Mouse (Mus musculus) heart, postnatal 10 days (tissue): ENCODE results near the gene Abcc3. TPM values are rescaled to one million over a fixed set of nuclear protein-coding genes. Genes with fewer than 3 reads are reported as not detected.

ENCODE experiments used
- DNase-seq, 2 experiments: peaks; one replicate each; pipeline ENCODE4 v3.0.0; 2021
- intact Hi-C: fragments of 180-260 bp; cut with DNase I; formaldehyde crosslinking; loops from one replicate; pipeline ENCODE4 v1.15.1; 2025
- total RNA-seq, 2 experiments: library from RNA; stranded (reverse); gene quantifications; 2 replicates each; pipeline ENCODE4 v1.2.3; 2021

Gene Abcc3
- total RNA-seq, 2 experiments from 2014 or later = 2.8 TPM

GRCm38 (mm10) chr11:94334386-94334968 is 58.3 kb downstream of the Abcc3 start:
- intact Hi-C loops = no loop called here
- no peak for DNase-seq

DNA sequence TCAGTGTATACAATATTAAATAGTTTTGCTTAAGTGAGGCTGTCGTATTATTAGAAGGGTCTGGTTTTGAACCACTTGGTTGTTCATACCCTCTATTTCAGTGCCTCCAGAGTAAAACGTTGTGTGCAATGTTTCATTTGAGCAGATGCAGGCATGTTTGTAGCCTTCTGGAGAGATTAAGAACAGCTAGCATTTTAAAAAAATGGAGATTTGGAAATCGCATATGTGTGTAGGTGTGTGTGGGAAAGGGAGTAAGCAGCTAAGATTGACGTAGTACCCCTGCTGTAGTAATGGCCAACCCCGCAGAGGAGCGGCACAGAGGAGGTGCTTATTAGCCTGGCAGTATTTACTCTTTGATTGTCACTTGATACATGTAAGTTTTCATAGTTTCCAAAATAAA is 60.1 kb downstream of the Abcc3 start:
- DNase-seq = no peak
- intact Hi-C loops = no loop called here

DNA sequence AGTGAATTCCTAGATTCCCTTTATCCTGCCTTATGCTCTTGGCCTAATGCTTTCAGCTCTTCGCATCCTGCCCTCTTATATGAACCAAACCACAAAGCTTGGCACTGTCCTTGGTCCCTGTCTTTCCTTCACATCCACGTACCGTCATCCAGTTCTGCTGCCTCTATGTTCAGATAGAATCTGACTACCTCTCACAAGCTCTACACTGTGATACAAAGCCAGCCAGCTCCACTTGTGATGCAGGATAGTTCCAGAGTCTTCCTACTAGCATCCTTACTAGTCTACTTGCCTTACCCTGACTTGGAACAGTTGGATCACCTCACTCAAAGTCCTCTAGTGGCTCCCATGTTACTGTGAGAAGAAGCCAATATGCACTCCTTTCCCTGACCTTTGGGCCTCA is 62.6 kb downstream of the Abcc3 start:
- intact Hi-C loops = no loop called here
- no peak for DNase-seq

DNA sequence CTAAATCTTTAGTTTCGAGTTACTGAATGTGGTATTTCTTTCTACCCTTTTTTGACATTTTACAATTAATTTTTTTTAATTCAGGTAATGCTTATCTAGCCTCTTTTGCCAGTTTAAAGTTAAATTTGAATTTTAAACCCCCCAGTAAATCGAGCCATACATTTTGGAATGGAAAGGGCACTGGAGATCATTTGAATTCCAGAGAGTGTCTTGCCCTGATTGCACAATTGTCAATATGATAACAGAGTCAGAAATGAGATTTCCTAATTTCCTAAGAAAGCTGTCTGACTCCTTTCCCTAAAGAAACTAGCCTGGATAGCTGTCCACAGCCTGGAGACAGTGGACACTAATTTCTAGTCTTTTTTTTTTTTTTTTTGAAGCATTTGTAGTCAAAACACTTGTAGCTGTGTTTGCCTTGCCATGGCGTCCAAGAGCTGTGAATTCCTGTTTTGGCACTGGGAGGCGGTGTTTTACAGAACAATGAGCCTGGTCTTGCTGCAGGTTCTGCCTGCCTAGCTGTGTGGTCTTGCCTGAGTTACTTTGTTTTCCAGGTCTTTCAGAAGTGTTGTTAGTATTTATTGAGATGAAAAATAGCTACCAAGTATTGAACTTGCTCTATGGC is 63.4 kb downstream of the Abcc3 start:
- intact Hi-C loops = loop anchor here (1.0 kb wide), 1 partner anchor 75 kb away; no protein-coding TSS in a partner anchor
- DNase-seq = peak; percentile 69 to 74

DNA sequence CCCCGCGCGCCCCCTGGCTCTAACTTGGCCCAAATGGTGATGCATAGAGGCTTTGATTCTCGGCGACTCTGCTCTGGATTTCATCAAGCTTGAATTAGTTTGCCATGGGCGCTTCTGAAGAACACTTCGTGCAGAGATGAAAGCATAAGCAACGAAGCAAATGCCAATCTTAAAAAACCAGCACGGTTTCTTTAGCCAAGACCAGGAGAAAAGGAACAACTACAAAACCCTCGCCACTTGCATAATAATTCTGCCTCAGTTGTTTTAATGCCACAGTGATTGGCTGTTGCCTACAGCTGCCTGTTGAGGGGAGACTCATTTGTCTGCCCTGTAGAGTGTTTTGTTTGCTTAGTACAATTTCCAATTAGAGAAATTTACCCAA is 64.2 kb downstream of the Abcc3 start:
- intact Hi-C loops = loop anchor here (1.0 kb wide), 1 partner anchor 76 kb away; no protein-coding TSS in a partner anchor
- peak in 1 of 2 experiments; percentile 32 for DNase-seq

GRCm38 (mm10) chr11:94327693-94328643 is 64.8 kb downstream of the Abcc3 start, which contains the start of gene Ankrd40:
Gene Ankrd40 (plus strand): TSS chr11:94328001.
- peak; percentile 96 to 97 for DNase-seq
- intact Hi-C loops = no loop called here

DNA sequence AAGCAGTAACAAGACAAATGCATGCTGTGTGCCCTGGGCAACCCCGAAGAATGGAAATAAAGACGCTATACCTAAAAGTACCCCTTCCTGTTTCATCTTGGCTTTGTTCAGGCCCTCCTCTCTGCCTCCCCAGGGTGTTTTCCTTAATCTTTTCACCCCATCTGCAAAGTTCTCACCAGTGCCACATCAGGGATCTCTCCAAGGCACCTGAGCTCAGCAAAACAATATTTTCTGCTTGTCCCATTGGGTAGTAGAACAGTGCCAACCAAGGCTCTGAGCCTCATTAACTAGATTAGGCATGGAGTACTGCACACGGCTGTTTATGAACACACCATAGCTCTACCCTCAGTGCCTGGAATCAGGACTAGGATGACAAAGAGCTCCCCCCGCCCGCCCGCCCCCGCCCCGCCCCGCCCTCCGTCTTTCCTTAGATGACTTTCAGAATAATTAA is 65.8 kb downstream of the Abcc3 start:
- intact Hi-C loops = no loop called here
- DNase-seq = peak; percentile 41 to 50

DNA sequence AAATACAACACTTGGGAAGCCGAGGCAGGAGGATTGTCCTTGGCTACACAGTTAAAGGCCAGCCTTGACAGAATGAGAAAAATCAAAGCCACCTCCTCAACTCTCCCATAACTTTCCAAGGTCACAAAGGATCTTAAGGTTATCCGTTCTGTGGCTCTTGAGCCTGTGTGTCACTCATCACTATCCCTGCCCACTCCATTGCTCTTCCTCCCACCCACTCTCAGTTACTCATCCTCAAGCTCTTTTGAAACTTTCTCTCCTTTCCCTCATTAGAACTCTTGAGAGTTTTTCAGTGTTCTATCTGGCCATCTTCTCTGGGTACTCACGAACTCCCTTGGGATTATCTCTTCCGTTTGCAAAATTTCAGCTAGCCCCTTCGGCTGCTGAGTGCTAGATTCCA is 68.2 kb downstream of the Abcc3 start:
- intact Hi-C loops = no loop called here
- DNase-seq = no peak

DNA sequence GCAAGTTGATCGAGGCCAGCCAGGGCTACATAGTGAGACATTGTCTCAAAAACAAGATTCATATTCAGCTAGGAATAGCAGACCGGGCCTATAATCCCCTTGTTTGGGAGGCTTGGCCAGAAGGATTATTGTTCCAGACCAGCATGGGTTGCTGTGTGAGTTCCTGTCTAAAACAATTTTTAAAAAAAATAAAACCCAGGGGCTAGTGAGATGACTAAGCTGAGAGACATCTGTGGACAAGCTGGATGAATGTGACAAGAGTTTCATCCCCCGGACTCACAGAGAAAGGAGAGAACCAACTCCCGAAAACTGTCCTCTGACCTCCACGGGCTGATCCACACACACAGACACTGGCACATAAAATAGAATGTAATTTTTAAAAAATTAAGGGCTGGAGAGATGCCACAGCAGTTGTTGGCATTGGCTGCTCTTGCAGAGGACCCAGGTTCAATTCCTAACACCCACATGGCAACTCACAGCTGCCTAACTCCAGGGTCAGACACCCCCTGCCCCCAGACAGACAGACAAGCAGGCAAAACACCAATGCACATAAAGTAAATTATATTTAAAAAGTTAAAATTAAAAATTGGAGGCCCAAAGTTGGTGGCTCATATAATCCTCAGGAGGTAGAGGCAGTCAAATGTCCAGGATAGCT is 69.4 kb downstream of the Abcc3 start:
- DNase-seq = no peak
- intact Hi-C loops = no loop called here

GRCm38 (mm10) chr11:94322636-94323035 is 70.2 kb downstream of the Abcc3 start:
- no peak for DNase-seq
- intact Hi-C loops = no loop called here

GRCm38 (mm10) chr11:94321931-94322400 is 70.8 kb downstream of the Abcc3 start, which contains the start of gene Luc7l3:
Gene Luc7l3 (minus strand): TSS chr11:94321988.
- peak; percentile 96 to 97 for DNase-seq
- intact Hi-C loops = no loop called here

DNA sequence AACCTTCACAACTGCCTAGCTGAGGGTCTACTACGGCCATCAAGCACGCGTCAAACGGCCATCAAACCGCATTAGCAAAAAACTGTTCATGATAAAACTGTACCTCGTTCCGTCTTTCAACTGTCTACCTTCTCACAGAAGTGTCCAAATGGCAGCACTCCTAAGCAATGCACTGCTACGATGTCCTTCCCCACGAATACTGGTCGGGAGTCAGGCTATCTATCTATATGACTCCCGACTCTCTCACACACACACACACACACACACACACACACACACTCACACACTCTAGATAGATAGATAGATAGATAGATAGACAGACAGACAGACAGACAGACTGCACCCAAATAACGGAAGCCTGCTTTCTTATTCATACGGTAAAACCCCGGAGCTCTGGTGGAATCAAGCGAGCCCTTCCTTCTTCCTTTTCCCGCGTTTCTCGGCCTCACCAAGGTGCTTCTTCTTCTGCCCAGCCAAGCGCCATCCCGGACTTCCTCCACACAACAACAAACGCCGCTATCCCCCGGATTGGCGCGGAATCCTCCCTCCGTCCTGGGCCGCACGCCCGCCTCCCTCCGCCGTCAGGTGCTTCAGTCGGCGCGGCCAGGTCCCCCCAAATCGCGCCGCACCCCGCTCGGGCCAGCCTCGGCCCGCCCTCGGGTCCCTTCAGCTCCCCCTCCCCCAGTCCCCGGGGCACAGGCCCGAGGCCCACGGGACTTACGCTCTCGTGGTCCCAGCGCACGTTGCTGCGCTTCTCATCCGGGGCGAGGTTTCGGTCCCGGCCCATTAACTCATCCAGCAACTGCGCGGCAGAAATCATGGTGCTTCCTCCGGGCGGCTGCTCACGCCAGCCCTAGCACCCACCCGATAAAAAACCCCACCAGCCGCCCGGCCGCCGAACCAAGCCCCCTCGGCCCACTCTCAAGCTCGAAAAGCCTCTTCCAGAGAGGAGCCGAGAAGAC is 71.5 kb downstream of the Abcc3 start:
- intact Hi-C loops = no loop called here
- DNase-seq = no peak

DNA sequence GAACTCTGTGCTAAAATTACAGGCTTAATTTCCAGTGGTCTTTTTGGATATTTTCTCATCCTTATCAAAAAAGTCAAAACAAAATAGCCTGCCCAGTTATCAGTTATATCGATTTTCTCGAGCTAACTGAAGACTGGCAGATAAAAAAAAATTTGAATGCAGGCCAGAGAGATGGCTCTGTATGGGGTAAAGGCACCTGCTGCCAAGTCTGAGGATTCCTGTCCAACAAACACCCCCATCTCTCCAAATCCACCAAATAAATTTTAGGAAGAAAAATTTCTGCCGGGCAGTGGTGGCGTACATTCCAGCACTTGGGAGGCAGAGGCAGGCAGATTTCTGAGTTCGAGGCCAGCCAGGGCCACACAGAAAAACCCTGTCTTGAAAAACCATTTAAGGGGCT is 74.7 kb downstream of the Abcc3 start:
- intact Hi-C loops = no loop called here
- no peak for DNase-seq

DNA sequence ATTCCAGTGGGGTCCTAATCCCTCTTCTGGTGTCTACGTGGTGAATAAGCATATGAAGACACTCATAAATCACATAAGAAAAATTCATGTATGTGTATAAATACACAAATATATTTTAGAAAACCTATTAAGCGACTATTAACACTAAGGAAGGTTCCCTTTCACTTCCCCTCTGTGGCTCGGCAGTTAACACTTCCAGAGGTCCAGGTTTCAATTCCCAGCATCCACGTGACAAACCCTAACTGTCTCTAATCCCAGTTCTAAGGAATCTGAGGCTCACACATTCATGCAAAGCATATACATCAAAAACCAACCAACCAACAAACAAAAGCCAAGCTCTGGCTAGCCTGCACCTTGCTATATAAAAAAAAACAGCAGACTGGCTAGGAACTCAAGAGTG is 75.3 kb downstream of the Abcc3 start:
- no peak for DNase-seq
- intact Hi-C loops = no loop called here

DNA sequence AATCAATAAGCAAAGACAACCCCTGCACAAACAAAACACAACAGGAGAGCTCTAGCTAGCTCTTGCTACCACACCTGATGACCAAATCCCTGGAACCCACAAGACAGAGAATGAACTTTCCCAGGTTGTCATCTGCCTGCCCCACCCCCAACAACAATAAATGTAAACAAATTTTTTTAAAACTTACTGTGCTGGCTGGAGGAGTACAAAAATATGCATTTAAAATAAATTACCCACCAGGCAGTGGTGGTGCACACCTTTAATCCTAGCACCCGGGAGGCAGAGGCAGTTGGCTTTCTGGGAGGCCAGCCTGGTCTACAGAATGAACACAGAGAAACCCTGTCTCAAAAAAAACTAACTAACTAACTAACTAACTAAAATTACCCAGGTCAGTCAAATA is 75.8 kb downstream of the Abcc3 start:
- no peak for DNase-seq
- intact Hi-C loops = no loop called here

GRCm38 (mm10) chr11:94316528-94316927 is 76.3 kb downstream of the Abcc3 start:
- intact Hi-C loops = no loop called here
- DNase-seq = no peak

GRCm38 (mm10) chr11:94315308-94315707 is 77.5 kb downstream of the Abcc3 start:
- DNase-seq = no peak
- intact Hi-C loops = loop anchor here (2.0 kb wide), 1 partner anchor 25 kb away; no protein-coding TSS in a partner anchor

GRCm38 (mm10) chr11:94314098-94314652 is 78.6 kb downstream of the Abcc3 start:
- DNase-seq = no peak
- intact Hi-C loops = loop anchor here (2.0 kb wide), 1 partner anchor 23 kb away; no protein-coding TSS in a partner anchor

DNA sequence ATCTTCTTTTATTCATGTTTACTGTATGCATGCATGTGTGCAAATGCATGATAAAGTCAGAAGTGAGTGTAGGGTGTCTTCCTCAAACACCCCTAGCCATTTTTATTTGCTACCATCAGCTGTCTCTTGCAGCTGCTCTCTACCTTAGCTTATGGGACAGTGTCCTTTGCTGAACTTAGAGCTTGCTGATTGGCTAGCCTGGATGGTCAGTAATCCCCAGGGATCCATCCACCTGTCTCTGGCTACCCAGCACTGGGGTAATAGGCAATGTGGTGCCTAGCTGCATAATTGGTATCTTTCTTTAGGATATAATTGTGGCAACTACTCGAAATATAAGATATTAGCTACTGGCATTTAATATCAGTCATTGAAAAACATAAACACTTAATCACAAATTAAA is 80.1 kb downstream of the Abcc3 start:
- intact Hi-C loops = no loop called here
- DNase-seq = no peak
